ENCODE assay signal across 8 mouse cellular contexts in genomic region chr14:52190740-52191359, GRCm38 (mm10). TPM values are rescaled to one million over a fixed set of nuclear protein-coding genes. Genes with fewer than 3 reads are reported as not detected.
DNase-seq lines count a peak whose midpoint lies in the region; ATAC-seq and TF ChIP-seq lines count a peak whose summit lies in the region.

No protein-coding gene starts in this region.

- DNase-seq in heart, postnatal 14 days: peak; percentile 9 to 37
- DNase-seq in heart, adult 8-10 months (ENCODE audit: low spot score): no peak
- peak; percentile 67 for DNase-seq in brain, adult 2 months (ENCODE audit: low read depth, low spot score)
- peak; percentile 24 for DNase-seq in lung, adult 2 months
- DNase-seq in spleen, postnatal 4 days (ENCODE audit: low spot score in 2 of 2): peak; percentile 55 to 80
- no peak for DNase-seq in left cerebral cortex, adult 11 months (ENCODE audit: low spot score)

- peak; percentile 90 for ATAC-seq in granulocyte monocyte progenitor cell, adult 5-6 weeks (replicated peaks; ENCODE audit: poor library complexity, severe bottlenecking)

- H3K36me3 ChIP-seq in E14TG2a.4 (ENCODE audit: insufficient read depth, low read length): peaks cover 63% of the 10 kb centered on the region

- H3K27me3 ChIP-seq in E14TG2a.4 (ENCODE audit: insufficient read depth, low read length): no peaks in the 10 kb centered on the region

- peaks cover 62% of the 10 kb centered on the region for H3K4me1 ChIP-seq in E14TG2a.4 (replicated peaks; ENCODE audit: low read depth, low read length)
- no peaks in the 10 kb centered on the region; the same call in 1 of the 2 replicates for H3K4me1 ChIP-seq in lung, adult 2 months (ENCODE audit: control insufficient read depth, insufficient read depth, low read length)

- no peak for TF ChIP-seq POLR2A in lung, adult 2 months (IDR thresholded peaks at IDR 0.05; ENCODE audit: borderline replicate concordance, extremely low read depth, low read depth, low read length)

- H3K4me3 ChIP-seq in E14TG2a.4 (replicated peaks; ENCODE audit: low read length): no peak overlapping the region
- no peak overlapping the region for H3K4me3 ChIP-seq in lung, adult 2 months (replicated peaks; ENCODE audit: extremely low read depth, low read depth, low read length)

- peak; percentile 64 for TF ChIP-seq CTCF in E14TG2a.4 (conservative IDR thresholded peaks at IDR 0.05; ENCODE audit: low read length)
- TF ChIP-seq CTCF in lung, adult 2 months (IDR thresholded peaks at IDR 0.05; ENCODE audit: insufficient read depth, low read length): peak; percentile 78

- intact Hi-C loops in heart, postnatal 14 days (cut with DNase I): loop anchor here (10.0 kb wide), 1 partner anchor 286 kb away; no protein-coding TSS in a partner anchor

- H3K9me3 ChIP-seq in E14TG2a.4 (ENCODE audit: low read length): no peaks in the 10 kb centered on the region

RNA-seq across cellular contexts. Expression of gene Supt16, which starts 6.4 kb away (rescaled TPM):
- total RNA-seq in heart, postnatal 14 days (2021): 10 to 100 TPM; 25.9 to 26.7 TPM
- total RNA-seq in heart, adult 8-10 months (2022): 10 to 100 TPM; 20.7 to 26.7 (median 22.9) TPM
- total RNA-seq in granulocyte monocyte progenitor cell, adult 5-6 weeks (2014; fragmentation: Nextera tagmentation): 91.5 and 98.8 TPM in 2 replicates
- 229 and 242 TPM in 2 replicates for total RNA-seq in granulocyte monocyte progenitor cell, adult 5-6 weeks (2017)
- polyA plus RNA-seq in lung, adult 2 months (2012; rRNA removed): 5.8 and 10.8 TPM in 2 replicates

Comparison
In these comparisons a context has a peak if more than half of its experiments do, and no peak if none do; other contexts are left out.
1. DNase-seq: peak in heart, postnatal 14 days (2 of 2), brain, adult 2 months (single experiment), lung, adult 2 months (single experiment) and spleen, postnatal 4 days (2 of 2); none in heart, adult 8-10 months (single experiment) and left cerebral cortex, adult 11 months (single experiment).